Mouse (Mus musculus) liver, postnatal 0 days (tissue): ENCODE results near the gene Gimap8. TPM values are rescaled to one million over a fixed set of nuclear protein-coding genes. Genes with fewer than 3 reads are reported as not detected.

Experiments
- ATAC-seq: fragments of 200-750 bp; cut with Nextera tagmentation; 2 replicates; pipeline ENCODE4 v1.8.0; 2017; ENCODE audit warnings: mild to moderate bottlenecking, moderate library complexity
- DNase-seq: peaks from one replicate; pipeline ENCODE4 v3.0.0-alpha.2; 2016
- H3K27ac ChIP-seq: fragments of 300-500 bp; sonication (generic); 2 replicates; pipeline ENCODE4 v1.5.1; 2014; ENCODE audit warnings: antibody characterized with exemption, moderate library complexity, mild to moderate bottlenecking, low read depth
- H3K27me3 ChIP-seq: fragments of 300-500 bp; sonication (generic); 2 replicates; pipeline ENCODE4 v1.6.1; 2014; ENCODE audit warnings: low read length, control low read depth, mixed read lengths; ENCODE audit not compliant: insufficient read depth
- H3K36me3 ChIP-seq: fragments of 300-500 bp; sonication (generic); replicated peaks from 2 replicates; pipeline ENCODE4 v1.6.1; 2014; ENCODE audit warnings: mild to moderate bottlenecking, control low read depth, low read length, moderate library complexity, mixed read lengths; ENCODE audit not compliant: insufficient read depth
- H3K4me1 ChIP-seq: fragments of 300-500 bp; sonication (generic); 2 replicates; pipeline ENCODE4 v1.6.1; 2014; ENCODE audit warnings: antibody characterized with exemption, mild to moderate bottlenecking, control low read depth; ENCODE audit not compliant: insufficient read depth
- H3K4me2 ChIP-seq: fragments of 300-500 bp; sonication (generic); 2 replicates; pipeline ENCODE4 v1.6.1; 2014; ENCODE audit warnings: low read depth, mild to moderate bottlenecking, low read length, moderate library complexity, mixed read lengths
- H3K4me3 ChIP-seq: fragments of 300-500 bp; sonication (generic); 2 replicates; pipeline ENCODE4 v1.5.1; 2014; ENCODE audit warnings: low read depth, low read length
- H3K9ac ChIP-seq: fragments of 300-500 bp; sonication (generic); replicated peaks from 2 replicates; pipeline ENCODE4 v1.6.1; 2014; ENCODE audit warnings: mild to moderate bottlenecking, moderate library complexity
- H3K9me3 ChIP-seq: fragments of 300-500 bp; sonication (generic); 2 replicates; pipeline ENCODE4 v1.6.1; 2016; ENCODE audit warnings: mild to moderate bottlenecking, control low read depth, low read length, mixed read lengths
- CTCF ChIP-seq: sonication (generic); IDR thresholded peaks from 2 replicates; pipeline ENCODE4 v1.5.1; 2016; ENCODE audit warnings: antibody characterized with exemption, low read depth
- EP300 ChIP-seq: IDR thresholded peaks from 2 replicates; pipeline ENCODE4 v1.6.1; 2016; ENCODE audit warnings: antibody characterized with exemption, low read depth, mild to moderate bottlenecking
- WGBS: fragments of 180-500 bp; shearing (Covaris S2); extraction: QIAGEN DNeasy Blood & Tissue Kit; methylation state at CpG from one replicate; pipeline ENCODE4 v1.1.7; 2014; ENCODE audit not compliant: insufficient replicate concordance; 5-methylcytosine and 5-hydroxymethylcytosine counted together
- polyA plus RNA-seq: library from polyadenylated mRNA; unstranded; fragments of >200 nt; fragmentation: Nextera tagmentation; extraction: Ambion mirVana; gene quantifications from 2 replicates; pipeline ENCODE4 v1.2.1, GENCODE M21; 2015

Gimap8 gene
- polyA plus RNA-seq, 1 experiment from 2014 or later: 1.1 TPM

DNA sequence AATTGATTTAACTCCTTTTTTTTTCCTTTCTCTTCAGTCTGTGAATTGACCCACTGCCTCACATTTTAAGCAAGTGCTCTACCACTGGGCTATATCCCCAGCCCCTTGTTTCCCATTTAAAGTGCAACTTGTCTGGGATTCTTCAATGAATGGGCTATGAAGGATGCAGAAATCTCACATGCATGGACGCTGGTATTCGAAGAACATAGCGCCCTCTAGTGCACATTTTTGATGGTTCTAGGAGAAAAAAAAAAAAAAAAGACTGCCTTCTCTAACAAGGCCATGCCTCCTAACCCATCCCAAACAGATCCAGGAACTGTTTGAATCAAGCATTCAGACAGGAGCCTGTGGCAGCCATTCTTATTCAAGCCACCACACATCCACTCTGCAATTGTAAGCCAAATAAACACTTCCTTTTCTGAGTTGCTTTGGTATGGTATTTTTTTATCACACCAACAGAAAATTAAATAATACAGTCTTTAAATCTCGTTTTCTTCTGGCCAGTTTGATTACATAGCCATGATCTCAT is 4.2 kb upstream of the Gimap8 start:
- Histone ChIP-seq H3K4me2 (no peak overlapping the region), H3K36me3 (no peaks in the 10 kb centered on the region), H3K4me1 (peaks cover 4% of the 10 kb centered on the region), H3K27ac (no peak overlapping the region), H3K27me3 (no peaks in the 10 kb centered on the region), H3K9ac (no peak overlapping the region), H3K9me3 (no peaks in the 10 kb centered on the region), H3K4me3 (no peak overlapping the region)
- peak; percentile 24 for DNase-seq
- WGBS: 14% methylated on average over 4 of the region's 4 CpGs
- peak; percentile 25; the same call in 1 of the 2 replicates for ATAC-seq
- no peak for TF ChIP-seq EP300
- TF ChIP-seq CTCF: peak; percentile 67

DNA sequence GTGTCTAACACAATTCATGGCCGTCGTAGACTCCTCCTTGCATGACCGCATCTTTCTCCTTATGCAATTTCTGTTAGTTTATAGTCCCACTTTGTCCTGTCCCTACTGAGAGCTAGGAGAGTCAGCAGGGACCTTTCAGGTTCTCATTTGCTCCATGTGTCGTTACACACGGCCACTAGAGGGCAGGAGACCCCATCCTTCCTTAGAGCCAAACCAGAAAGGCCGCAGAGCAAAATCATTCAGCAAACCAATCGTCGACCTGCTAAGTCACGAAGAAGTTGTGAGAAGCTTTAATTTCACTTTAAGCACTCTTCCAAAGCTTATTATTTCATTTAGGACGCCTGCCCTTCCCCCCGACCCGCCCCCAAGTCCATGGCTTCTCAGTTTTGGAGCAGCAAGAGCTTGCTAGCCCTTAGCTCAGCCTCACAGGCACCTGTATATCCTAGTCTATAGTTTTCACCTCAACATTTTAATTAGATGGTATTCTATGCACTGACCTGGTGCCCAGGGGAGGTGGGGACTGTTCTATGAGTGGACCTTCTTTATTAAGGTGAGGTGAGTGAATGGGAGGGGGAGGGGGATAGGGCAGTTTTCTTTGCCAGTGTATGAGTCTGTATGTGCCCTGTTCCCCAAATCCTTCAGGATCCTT is 1.2 kb upstream of the Gimap8 start:
- Histone ChIP-seq H3K27ac (no peak overlapping the region), H3K36me3 (no peaks in the 10 kb centered on the region), H3K9ac (no peak overlapping the region), H3K9me3 (no peaks in the 10 kb centered on the region), H3K4me3 (no peak overlapping the region), H3K4me1 (peaks cover 4% of the 10 kb centered on the region), H3K27me3 (no peaks in the 10 kb centered on the region), H3K4me2 (0 out of 2 replicates have a peak overlapping the region, but pooled peaks have one; percentile 32)
- DNase-seq (peak; percentile 78), ATAC-seq (peak; percentile 45; the same call in 1 of the 2 replicates)
- WGBS: 4% methylated on average over 12 of the region's 12 CpGs
- TF ChIP-seq CTCF (peak; percentile 89), EP300 (no peak)

DNA sequence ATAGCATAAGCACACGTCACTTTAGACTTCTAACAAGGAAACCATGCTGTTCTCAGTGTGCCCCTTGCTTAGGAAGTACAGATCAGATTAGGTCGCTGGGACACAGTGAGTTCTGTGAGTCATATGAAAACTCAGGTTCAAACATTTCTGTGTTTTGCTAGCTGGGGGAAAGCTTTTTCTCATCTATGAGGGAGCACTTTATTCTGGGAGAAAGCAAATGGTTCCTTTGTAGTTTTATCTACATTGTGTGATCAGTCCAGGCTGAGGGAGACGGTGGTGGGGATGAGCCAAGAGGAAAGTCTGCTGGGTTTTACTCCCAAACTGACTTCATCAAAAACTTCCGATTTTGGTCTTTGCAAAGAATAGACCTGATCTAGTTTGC is 734 bp upstream of the Gimap8 start:
- WGBS: 58% methylated on average over 4 of the region's 4 CpGs
- Histone ChIP-seq H3K4me1 (peaks cover 4% of the 10 kb centered on the region), H3K36me3 (no peaks in the 10 kb centered on the region), H3K9ac (no peak overlapping the region), H3K9me3 (no peaks in the 10 kb centered on the region), H3K27ac (no peak overlapping the region), H3K27me3 (no peaks in the 10 kb centered on the region), H3K4me3 (no peak overlapping the region), H3K4me2 (no peak overlapping the region)
- DNase-seq (no peak), ATAC-seq (no peak)
- no peak for TF ChIP-seq EP300
- TF ChIP-seq CTCF: no peak

DNA sequence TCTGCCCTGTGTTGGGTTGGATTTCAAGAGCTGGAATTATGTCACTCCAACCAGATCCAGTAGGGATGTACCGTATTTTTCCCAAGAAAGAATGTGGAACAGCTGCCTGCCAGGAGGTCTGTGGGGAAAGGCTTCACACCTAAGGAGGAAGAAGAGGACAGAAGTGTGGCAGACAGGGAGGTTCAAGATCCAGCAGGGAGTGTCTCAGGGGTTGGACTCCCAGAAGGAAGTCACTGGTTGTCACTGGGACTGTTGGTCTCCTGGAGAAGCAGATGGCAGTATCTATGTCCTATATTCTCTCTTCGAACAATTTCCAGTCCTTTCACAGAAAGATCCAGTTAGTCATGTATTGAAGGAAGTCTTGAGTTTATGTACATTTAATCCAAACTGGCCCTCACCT is 577 bp downstream of the Gimap8 start:
- TF ChIP-seq EP300: no peak
- TF ChIP-seq CTCF: no peak
- peak overlapping the region; percentile 24; the same call in 1 of the 2 replicates for H3K4me2 ChIP-seq
- H3K4me1 ChIP-seq: peaks cover 4% of the 10 kb centered on the region
- no peak overlapping the region for H3K4me3 ChIP-seq
- ATAC-seq: no peak
- peak; percentile 9 for DNase-seq
- no peaks in the 10 kb centered on the region for H3K9me3 ChIP-seq
- WGBS: 69% methylated on average over 2 of the region's 2 CpGs
- H3K36me3 ChIP-seq: no peaks in the 10 kb centered on the region
- no peaks in the 10 kb centered on the region for H3K27me3 ChIP-seq
- H3K27ac ChIP-seq: no peak overlapping the region
- H3K9ac ChIP-seq: no peak overlapping the region

DNA sequence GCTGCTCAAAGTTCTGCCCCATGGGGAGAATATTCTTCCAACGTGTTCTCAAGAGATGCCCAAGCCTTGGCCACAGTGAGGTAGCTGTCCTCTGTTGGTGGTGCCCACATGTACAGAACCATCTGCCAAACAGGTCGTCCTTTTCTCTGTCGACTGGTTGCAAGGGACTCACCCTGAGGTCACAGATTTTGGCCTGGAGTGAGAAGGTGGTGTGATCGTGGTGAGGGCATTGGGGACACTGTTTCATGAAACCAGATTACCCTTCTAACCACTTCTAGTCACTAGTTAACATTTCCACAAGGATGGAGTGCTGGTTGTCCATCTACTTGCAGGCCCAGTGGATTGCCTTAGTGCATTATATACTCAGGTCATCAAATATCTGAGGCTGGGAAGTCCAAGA is 1.7 kb downstream of the Gimap8 start:
- no peak overlapping the region for H3K27ac ChIP-seq
- DNase-seq (no peak), ATAC-seq (no peak)
- 73% methylated on average over 4 of the region's 4 CpGs for WGBS
- no peaks in the 10 kb centered on the region for H3K9me3 ChIP-seq
- H3K27me3 ChIP-seq: no peaks in the 10 kb centered on the region
- TF ChIP-seq EP300 (no peak), CTCF (no peak)
- H3K36me3 ChIP-seq: no peaks in the 10 kb centered on the region
- H3K4me3 ChIP-seq: no peak overlapping the region
- no peak overlapping the region for H3K4me2 ChIP-seq
- peaks cover 4% of the 10 kb centered on the region for H3K4me1 ChIP-seq
- no peak overlapping the region for H3K9ac ChIP-seq

DNA sequence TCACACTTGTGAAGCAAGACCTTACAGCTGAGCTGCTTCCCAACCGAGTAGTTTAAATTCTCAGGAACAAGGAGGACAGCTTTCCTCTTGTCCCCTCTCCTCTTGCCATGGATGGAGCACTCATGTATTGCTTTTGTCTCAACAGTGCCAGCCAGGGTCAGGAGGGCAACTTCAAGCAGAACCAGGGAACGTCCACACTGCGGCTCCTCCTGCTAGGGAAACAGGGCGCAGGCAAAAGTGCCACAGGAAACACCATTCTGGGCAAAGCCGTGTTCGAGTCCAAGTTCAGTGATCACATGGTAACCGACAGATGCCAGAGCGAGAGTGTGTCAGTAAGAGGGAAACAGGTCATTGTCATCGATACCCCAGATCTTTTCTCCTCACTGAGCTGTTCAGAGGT is 3.0 kb downstream of the Gimap8 start:
- H3K9me3 ChIP-seq: no peaks in the 10 kb centered on the region
- DNase-seq (no peak), ATAC-seq (no peak)
- no peak overlapping the region for H3K4me2 ChIP-seq
- H3K27ac ChIP-seq: no peak overlapping the region
- no peak overlapping the region for H3K4me3 ChIP-seq
- H3K36me3 ChIP-seq: no peaks in the 10 kb centered on the region
- WGBS: 78% methylated on average over 9 of the region's 9 CpGs
- H3K27me3 ChIP-seq: no peaks in the 10 kb centered on the region
- peaks cover 4% of the 10 kb centered on the region for H3K4me1 ChIP-seq
- H3K9ac ChIP-seq: no peak overlapping the region
- TF ChIP-seq EP300 (no peak), CTCF (no peak)
